Mouse (Mus musculus): Measurements from ENCODE around the gene Clec5a. TPM values are rescaled to one million over a fixed set of nuclear protein-coding genes. Genes with fewer than 3 reads are reported as not detected.

The Clec5a gene
- not detected for polyA plus RNA-seq (2017; shearing (Covaris generic))

DNA sequence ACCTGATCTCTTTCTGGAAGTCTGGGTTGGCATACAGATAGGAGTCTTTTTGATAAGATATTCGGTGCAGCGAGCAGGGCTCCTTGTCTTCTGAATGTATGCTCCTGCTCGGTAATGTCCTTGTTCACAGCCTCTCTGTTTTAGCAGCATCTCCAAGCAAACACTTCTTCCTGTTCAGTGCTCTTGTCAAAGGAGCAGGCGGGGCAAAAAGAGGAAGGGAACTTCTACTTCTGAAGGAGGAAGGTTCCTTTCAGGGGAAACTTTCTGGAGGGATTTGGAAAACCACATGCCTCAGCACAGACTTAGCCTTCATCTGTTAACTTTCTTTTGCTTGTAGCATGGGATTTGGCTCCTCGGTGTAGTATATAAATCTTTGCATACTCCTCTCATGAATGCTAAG is at the start of gene Clec5a:
TSS of gene Clec5a (minus strand) at position 177 of the 400 bp plus-strand sequence.

DNA sequence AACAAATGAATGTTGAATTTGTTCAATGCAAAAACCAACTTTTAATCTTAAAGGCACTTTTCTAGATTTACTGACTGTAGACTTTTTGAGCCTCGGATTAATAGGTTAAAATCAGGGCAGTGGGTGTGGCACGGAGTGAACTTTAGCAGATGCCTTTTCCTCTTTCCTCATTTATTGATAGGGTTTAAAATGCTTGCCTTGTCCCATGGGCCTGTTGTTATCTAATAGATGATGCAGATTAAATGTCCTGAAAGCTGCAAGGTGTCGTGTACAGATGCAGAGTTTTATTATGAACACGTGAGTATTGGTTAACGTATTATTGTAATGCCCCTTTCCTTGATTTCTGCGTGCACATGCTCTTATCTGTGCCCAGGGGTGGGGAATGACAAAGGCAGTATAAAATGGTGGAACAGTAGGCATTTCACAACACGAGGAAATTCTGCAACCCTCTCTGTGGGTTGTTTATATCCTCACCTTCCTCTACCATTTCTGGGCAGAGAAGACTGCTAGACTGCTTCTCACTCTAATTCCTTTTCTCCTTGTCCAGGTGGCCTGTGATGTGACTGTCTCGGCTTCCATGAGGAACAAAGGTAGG is 42.9 kb upstream of the Clec5a start, which contains the start of gene Mgam:
TSS of gene Mgam (plus strand) at position 426 of the 595 bp plus-strand sequence.

DNA sequence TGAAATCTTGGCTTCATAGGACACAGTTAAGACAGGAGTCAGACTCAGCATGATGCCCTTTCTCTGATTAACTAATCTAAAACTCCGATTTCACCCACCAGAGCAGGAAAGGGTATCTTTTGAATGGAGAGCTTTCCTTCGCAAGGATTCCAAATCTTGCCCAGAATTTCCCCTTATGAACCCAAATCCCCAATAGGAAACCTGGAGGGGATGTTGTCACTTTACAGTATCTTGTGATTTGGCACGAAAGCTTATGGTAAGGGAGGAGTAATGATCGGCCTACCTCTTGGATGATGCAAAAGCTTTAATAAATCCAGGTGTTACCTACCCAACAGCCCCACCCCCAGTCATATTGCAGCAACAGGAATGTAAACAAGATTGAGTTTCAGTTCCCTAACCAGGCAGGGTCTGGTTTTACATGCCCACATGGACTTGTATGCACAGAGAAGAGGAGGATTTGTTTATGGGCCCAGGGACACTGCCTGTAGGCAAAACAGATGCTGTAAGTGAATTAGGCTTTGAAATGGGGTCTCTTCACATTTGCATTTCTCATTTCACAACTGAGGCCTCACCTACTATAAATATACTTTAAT is 27.7 kb upstream of the Clec5a start, which contains the start of gene Tas2r138:
TSS of gene Tas2r138 (minus strand) at position 51 of the 593 bp plus-strand sequence.

DNA sequence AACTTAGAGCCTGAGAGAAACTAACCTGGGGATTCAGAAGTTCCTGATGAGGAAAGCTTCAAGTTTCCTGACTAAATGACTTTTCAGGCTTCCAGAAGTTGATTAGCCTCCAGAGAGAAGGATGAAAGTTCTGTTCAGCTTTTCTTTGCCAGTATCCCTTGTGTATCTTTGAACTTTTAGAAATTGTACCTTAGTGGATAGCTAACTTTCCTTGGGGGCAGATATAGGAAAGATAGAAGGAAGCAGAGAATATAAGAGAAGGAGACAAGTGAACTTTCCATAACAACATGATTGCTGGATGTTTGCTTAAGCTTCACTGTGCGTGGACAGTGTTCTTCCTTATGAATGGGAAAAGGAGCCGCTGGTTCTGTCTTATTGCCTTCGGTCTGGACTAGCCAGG is 16.4 kb downstream of the Clec5a start, which contains the start of gene Olfr460:
TSS of gene Olfr460 (plus strand) at position 301 of the 400 bp plus-strand sequence.

DNA sequence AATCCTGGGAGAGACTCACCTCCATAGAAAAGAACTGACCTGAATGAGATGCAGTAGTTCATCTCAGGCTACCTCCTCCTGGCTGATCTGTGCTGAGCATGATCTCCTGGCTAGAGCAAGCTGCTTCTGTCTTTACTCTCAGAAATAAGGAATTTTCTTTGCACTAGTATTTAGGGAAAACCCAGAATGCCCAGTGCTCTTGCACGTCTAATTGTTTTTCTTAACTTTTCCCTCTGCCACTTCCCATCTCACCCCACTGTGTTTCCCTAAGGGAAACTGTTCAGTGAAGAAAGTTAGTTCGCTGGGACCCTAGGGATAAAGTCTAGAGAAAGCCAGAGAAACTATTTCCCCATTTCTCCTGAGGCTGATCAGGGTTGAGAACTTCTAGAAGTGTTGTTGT is 30.7 kb downstream of the Clec5a start, which contains the start of gene Olfr461:
TSS of gene Olfr461 (minus strand) at position 101 of the 400 bp plus-strand sequence.

Other genes with a start within 250 kb of the Clec5a start
- 6.7 TPM for gene E330009J07Rik, start 149.7 kb downstream of the Clec5a start, polyA plus RNA-seq (2017; shearing (Covaris generic))
- not detected for gene Wee2, start 146.7 kb downstream of the Clec5a start, polyA plus RNA-seq (2017; shearing (Covaris generic))
- 135 TPM for gene Ssbp1, start 114.5 kb downstream of the Clec5a start, polyA plus RNA-seq (2017; shearing (Covaris generic))
- not detected for gene Tas2r137, start 94.6 kb downstream of the Clec5a start, polyA plus RNA-seq (2017; shearing (Covaris generic))
- not detected for gene Tas2r108, start 92.3 kb downstream of the Clec5a start, polyA plus RNA-seq (2017; shearing (Covaris generic))
- not detected for gene Prss37, start 66.3 kb downstream of the Clec5a start, polyA plus RNA-seq (2017; shearing (Covaris generic))
- gene Olfr461, start 30.8 kb downstream of the Clec5a start, polyA plus RNA-seq (2017; shearing (Covaris generic)): not detected
- not detected for gene Olfr460, start 16.3 kb downstream of the Clec5a start, polyA plus RNA-seq (2017; shearing (Covaris generic))
- gene Tas2r138, start 27.5 kb upstream of the Clec5a start, polyA plus RNA-seq (2017; shearing (Covaris generic)): not detected
- gene Mgam, start 43.0 kb upstream of the Clec5a start, polyA plus RNA-seq (2017; shearing (Covaris generic)): 0.12 TPM

Data from activated CD4-positive, CD25-positive, alpha-beta regulatory T cell, adult 9 weeks (primary cell).